Mouse (Mus musculus) c-Kit-positive CD71-negative TER-119-negative erythroid progenitor cells, embryonic 14.5 days (primary cell): ENCODE measurements around the gene Calcoco1.
A peak's percentile ranks its signal among the peaks of the same experiment; 100 is the strongest.
"Not testable (repeated sequence)": the region's sequence is repeated elsewhere in the genome, so short reads cannot be mapped to it uniquely, and the experiment has no call there.

Source experiments
- DNase-seq: peaks from one replicate; pipeline ENCODE4 v3.0.0-alpha.2; 2013; ENCODE audit warnings: low read depth

The Calcoco1 gene

DNA sequence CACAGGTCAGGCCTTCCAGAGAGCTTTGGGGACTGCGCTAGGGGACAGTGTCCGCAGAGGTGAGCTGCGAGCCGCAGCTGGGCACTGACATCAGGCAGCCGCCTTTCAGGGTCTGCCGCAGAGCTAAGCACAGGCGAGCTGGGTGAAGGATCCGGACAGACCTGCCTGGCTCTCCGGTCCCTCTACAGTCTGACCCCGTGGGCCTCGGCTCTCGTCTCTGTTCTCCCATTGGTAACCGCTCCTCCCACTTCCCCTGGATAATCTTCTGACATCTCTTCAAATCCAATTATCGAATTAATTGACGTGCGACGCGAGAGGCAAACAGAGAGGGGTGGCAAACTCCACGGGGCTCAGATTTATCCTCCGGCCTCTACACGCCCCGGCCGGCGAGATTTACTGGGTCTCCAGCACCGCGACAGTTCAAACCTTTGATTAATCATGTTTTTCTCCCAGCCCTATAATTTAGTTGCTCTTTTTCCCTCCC lies 29.6 kb downstream of the Calcoco1 start:
- DNase-seq, result no peak

DNA sequence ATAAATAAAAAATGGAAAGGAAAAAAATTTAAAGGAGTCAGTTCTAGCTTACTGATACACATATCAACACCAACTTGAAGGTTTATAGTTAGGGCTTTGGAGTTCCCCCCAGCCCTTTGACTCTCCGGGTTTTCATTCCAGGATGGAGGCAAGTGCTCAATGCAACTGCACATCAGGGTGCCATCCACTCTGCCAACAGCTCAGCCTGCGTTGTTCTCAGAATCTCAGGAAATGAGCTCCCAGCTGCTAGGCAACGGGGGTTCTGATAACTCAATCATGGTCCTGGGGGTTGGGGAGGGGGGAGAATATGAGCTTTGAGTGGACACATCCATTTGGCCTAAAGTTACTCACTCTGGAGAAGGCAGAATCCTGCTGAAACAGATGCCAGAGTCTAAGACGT lies 36.2 kb downstream of the Calcoco1 start:
- no peak for DNase-seq

DNA sequence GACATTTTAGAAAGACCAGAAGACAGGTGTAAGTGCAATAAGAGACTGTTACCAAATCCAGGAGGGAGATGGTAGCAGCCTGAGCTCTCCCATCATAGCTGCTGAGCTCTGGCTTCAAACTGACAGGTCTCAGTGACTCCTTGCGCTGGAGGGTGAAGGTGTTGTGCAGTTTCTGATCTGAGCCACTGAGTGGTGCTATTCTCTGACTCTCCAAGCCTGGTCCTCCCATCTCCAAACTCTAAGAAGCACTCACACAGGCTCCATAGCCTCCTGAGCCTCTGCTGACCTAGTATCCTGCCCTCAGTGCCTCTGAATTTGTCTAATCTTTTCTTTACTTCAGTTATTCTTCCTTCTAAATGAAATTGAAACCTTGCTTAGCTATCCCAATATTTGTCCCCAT lies 38.3 kb downstream of the Calcoco1 start:
- DNase-seq, result peak; percentile 28

DNA sequence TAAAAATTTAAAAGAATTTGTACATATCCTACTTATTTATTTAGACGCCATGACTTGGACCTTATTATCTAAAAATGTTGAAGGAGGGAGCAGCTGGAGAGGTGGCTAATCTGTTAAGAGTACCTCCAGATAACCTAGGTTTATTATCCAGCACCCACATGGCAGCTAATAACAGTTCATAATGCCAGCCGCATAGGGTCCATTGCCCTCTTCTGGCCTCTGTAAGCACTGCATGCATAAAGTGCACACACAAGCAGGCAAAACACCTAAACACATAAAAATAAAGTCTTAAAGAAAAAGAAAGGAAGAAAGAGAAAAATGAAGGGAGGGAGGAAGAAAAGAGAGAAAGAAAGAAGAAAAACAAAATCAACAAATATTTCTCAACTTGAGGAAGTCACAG lies 45.6 kb downstream of the Calcoco1 start:
- DNase-seq, result no peak

DNA sequence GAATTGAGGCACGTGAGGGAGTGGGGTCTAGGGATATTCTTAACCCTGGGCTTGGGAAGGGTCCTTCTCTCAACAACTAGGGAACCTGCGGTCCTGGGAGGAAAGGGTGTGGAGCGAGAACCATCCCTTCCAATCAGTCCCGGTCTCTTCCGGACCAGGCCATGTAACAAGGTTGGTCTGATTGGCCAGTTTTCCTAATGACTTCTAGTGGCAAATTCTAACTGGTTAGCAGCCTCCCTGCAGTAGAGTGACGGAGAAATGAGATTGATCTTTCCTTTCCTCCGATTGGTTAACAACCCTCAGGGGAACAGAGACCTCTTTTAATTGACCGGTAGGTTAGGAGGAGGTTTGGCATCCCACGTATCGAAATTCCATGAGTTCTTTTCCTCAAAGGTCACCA lies 48.4 kb downstream of the Calcoco1 start:
- no peak for DNase-seq

DNA sequence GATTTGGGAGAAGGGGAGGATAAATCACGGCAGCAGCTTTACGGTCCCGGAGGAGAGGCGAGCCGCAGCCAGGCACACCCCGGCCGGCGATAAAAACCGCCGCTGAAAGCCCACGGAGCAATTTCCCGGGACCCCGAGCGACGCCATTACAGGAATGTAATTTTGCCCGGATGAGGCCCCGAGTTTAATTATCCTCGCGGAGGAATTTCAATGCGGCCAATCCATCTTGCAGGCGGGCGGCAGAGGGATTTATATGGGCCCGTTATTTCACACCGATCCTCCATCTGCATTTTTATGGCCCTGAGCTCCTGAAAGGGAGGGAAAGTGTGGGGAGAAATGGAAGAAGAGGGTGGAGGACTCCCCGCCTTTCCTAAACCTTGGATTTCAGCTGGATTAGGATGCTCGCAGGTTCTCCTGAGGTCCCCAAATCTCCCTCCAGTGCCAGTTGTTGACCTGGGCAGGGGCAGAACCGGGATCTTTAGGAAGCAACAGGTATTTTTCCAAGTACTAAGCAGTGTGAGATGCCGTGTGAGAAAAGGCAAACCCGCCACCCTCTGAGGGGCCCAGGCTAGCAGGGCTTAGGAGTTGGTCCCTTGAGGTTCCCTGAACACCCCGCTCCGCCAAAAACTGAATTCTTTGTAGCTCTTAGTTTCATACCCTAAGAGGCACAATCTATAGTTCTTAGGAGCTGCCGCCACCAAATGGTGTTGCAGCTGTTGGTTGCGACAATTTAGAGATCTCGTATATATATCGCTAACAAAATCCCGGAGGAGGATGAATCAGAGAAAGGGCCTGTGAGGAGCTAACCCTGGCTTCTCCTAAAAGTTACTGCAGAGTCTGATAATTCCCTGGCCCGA lies 49.5 kb downstream of the Calcoco1 start, which contains the start of gene Atp5g2:
Atp5g2 (minus strand) TSS at position 138 of the 857 bp plus-strand sequence.
- no peak for DNase-seq

DNA sequence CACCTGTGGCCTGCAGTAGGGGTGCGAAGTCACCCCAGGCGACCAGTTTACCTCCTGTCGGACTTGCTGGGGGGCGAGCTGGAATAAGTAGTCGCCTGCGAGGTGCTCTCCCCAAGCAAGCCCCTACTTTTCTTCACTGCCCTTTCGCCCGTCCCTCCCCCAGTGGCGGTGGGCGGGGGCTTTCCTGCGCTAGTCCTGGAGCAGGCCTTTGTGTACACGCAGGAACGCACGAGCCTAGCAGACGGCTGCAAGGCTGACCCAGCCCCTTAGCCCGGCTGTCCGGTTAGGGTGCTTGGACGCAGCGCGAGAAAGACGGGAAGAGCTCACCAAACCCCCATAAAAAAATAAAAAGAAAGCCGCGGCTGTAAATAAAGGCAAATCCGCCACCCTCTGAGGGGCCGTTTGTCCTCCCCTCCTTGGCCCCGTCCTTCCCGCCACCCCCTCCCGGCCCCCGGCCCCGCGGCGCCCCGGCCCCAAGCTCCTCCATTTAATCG lies 50.2 kb downstream of the Calcoco1 start:
- DNase-seq, result peak; percentile 36

DNA sequence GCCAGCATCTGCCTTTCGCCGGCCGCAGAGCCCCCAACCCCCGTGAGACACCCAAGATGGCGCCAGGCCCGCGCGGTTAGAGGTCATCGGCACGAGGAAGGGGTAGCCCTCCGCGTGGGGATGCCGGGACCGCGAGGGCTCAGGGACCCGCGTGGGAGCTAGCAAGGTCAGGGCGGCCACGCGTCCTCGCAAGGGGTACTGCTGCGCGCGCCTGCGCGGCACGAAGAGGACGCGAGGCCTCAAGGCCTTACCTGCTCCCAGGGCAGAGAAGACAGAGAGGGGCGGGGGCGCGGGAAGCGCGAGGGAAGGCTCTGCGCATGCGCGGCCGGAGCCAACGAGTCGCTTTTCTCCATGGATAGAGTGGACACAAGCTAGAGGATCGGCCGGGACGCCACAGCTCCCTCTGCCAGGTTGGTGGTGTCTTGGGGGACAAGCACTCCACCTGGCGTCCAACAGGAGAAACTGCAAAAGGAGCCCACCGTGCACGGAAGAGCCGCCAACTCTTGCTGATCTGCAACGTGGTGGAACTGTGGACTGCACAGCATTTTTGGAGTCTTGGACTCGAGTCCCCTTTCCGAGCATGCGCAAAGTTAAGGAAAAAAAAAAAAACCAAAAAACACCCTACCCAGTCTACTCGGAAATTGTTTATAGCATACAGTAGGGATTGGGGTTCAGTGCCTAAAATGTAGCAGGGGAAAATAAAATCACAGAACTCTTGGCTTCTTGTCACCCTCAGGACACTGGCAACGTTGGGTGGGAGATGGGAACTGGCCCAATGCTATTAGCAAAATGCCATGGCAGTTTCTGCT lies 51.0 kb downstream of the Calcoco1 start:
- DNase-seq, result peak; percentile 96

DNA sequence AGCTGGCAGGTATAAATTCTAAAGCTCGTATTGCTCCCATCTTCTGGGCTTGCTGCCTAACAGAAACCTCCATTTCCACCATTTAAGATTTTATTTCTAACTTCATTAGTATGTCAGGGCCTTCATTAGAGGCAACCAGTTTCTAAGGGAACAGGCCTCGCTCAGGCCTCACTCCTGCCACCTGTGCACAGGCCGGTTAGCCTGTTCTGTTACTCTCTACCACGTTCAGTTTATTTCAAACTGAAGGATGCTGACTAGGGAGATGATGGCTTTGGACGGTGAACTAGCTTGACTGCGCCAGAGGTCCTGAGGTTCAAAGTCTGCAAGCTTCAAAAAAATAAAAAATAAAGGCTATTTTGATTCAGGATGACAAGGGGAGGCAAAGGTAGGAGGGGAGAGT lies 51.7 kb downstream of the Calcoco1 start:
- DNase-seq, result no peak

DNA sequence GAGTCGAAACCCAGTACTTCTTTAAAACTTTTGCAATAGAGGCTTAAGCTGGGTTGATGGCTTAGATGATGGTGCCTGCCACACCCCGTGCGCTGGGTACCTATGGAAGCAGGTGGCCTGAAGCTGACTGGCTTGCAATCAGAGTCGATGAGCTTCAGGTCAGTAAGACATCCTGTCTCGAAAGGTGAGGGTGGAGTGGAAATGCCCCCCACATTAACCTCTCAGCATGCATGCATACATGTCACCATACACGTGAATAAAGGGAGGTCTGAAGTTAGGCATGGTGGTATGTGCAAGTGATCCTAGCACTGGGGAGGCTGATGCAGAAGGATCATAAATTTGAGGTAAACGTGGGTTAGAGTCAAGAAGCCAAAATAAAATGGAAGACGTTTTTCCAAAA lies 52.4 kb downstream of the Calcoco1 start:
- DNase-seq, result no peak

DNA sequence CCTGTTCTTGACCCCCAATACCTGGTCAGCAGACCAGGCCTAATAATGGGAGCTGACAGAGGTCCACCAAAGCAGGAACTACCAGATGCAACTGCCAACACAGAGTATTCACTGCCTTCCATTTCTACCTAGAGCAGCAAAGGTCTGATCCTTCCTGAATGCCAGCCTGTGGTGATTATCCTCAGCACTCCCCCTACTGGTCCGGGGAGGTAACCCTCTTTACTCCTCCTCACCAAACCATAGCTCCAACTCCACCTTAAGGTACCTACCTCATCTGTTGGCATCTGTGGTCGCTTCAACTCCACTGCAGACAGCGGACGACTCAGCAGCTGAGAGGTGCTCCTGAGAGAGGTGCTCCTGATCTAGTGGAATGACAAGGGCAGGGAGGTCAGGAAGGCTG lies 56.5 kb downstream of the Calcoco1 start:
- DNase-seq, result peak; percentile 52

DNA sequence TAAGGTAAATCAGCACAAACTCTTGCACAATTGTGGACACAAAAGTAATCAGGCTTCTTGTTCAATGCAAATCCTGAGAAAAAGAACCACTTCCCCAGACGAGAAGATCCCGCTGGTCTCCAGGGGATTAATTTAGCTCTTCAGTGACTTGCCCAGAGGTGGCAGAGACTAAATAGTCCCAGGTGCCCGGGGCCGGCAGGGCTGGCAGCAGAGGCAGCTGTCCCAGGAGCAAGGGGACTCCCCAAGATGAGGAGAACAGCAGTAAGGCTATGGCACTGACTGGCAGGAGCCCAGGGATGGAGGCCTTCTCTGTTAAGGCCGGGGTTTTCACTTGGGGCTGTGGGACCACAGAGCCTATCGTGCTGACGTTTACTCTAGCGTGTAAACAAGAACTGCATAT lies 58.2 kb downstream of the Calcoco1 start:
- no peak for DNase-seq

DNA sequence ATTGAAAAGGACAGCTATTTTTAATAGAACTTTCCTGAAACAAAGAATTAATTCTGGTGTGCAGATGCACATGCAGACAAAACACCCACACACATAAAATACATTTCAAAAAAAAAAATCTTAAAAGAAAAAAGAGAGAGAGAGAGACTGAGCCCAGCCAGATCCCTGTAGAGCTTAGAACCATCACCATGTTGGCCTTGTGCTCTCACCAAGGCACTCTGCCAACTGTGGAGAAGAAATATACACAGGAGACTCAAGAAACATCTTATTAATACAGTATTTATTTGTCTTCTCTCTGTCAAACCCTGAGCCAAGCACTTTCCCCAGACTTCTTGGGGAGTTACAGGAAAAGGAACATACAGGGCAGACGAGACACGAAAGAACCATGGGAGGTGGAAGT lies 59.4 kb downstream of the Calcoco1 start:
- DNase-seq, result not testable (repeated sequence)

DNA sequence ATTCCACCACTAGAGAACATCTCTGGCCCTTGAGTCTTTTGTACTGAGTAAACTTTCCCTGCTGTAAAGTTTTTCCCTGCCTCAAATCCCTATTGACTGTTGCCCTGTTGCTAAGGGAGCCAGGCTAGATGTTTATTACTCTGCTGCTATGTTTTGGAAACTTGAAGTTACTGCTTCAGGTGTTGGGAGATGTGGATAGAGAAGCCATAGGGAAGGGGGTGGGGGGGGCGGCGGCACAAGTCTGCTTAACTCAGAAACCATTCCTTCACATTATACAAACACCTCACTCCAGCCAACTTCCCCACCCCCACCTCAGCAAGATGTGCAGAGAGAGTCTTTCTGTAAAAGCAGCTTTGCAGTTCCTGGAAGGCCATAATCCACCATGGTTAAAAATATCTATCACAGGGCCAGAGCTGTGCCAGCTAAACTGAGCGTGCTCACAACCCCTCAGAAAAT lies 64.0 kb downstream of the Calcoco1 start:
- DNase-seq, result no peak
